Comparison of ENCODE assay signal across 8 mouse cellular contexts in genomic region chr13:21168371-21169011, GRCm38 (mm10). TPM values are rescaled to one million over a fixed set of nuclear protein-coding genes. Genes with fewer than 3 reads are reported as not detected.
DNase-seq lines count a peak whose midpoint lies in the region; ATAC-seq and TF ChIP-seq lines count a peak whose summit lies in the region.

No protein-coding gene starts in this region.

- TF ChIP-seq CTCF in layer of hippocampus, adult 2 months (conservative IDR thresholded peaks at IDR 0.05): no peak
- TF ChIP-seq CTCF in liver, embryonic 14.5 days (IDR thresholded peaks at IDR 0.05; ENCODE audit: low read depth): no peak

- H3K27ac ChIP-seq in layer of hippocampus, adult 2 months: peak overlapping the region; percentile 57
- no peak overlapping the region for H3K27ac ChIP-seq in embryonic facial prominence, embryonic 11.5 days (replicated peaks; ENCODE audit: low read depth, low read length)
- H3K27ac ChIP-seq in hindbrain, embryonic 13.5 days: no peak overlapping the region
- peak overlapping the region; percentile 83 for H3K27ac ChIP-seq in liver, embryonic 14.5 days
- H3K27ac ChIP-seq in neural tube, embryonic 14.5 days (ENCODE audit: low read depth, low read length): no peak overlapping the region

- H3K27me3 ChIP-seq in embryonic facial prominence, embryonic 11.5 days (ENCODE audit: control insufficient read depth, insufficient read depth, low read length): no peaks in the 10 kb centered on the region
- peaks cover 14% of the 10 kb centered on the region for H3K27me3 ChIP-seq in hindbrain, embryonic 13.5 days
- no peaks in the 10 kb centered on the region; the same call in 1 of the 2 replicates for H3K27me3 ChIP-seq in liver, embryonic 14.5 days (ENCODE audit: control insufficient read depth, insufficient read depth, low read length)
- no peaks in the 10 kb centered on the region for H3K27me3 ChIP-seq in neural tube, embryonic 14.5 days (ENCODE audit: control insufficient read depth, insufficient read depth, low read length)

- no peaks in the 10 kb centered on the region for H3K4me1 ChIP-seq in embryonic facial prominence, embryonic 11.5 days (ENCODE audit: control insufficient read depth, insufficient read depth, low read length)
- H3K4me1 ChIP-seq in hindbrain, embryonic 13.5 days (replicated peaks): peaks cover 27% of the 10 kb centered on the region
- H3K4me1 ChIP-seq in liver, embryonic 14.5 days (replicated peaks; ENCODE audit: control insufficient read depth in 2 of 2, insufficient read depth in 2 of 2, low read length in 1 of 2): peaks cover 8 to 19% of the 10 kb centered on the region in 2 experiments
- H3K4me1 ChIP-seq in neural tube, embryonic 14.5 days (ENCODE audit: control insufficient read depth, insufficient read depth, low read length): peaks cover 7% of the 10 kb centered on the region; the same call in 1 of the 2 replicates

- TF ChIP-seq EP300 in liver, embryonic 14.5 days (IDR thresholded peaks at IDR 0.05; ENCODE audit: low read depth): no peak

- no peaks in the 10 kb centered on the region for H3K36me3 ChIP-seq in embryonic facial prominence, embryonic 11.5 days (replicated peaks; ENCODE audit: control insufficient read depth, insufficient read depth, low read depth, low read length)
- H3K36me3 ChIP-seq in hindbrain, embryonic 13.5 days: no peaks in the 10 kb centered on the region
- H3K36me3 ChIP-seq in liver, embryonic 14.5 days (replicated peaks; ENCODE audit: control insufficient read depth, insufficient read depth, low read depth): no peaks in the 10 kb centered on the region
- no peaks in the 10 kb centered on the region for H3K36me3 ChIP-seq in neural tube, embryonic 14.5 days (ENCODE audit: control insufficient read depth, insufficient read depth, low read length)

- ATAC-seq in embryonic facial prominence, embryonic 11.5 days (replicated peaks; ENCODE audit: insufficient number of reproducible peaks, low FRiP score, low TSS enrichment, low read depth): no peak
- ATAC-seq in hindbrain, embryonic 13.5 days (ENCODE audit: low FRiP score): no peak
- no peak for ATAC-seq in liver, embryonic 14.5 days (ENCODE audit: insufficient read depth)
- ATAC-seq in neural tube, embryonic 14.5 days (ENCODE audit: low read depth): no peak
- no peak for ATAC-seq in megakaryocyte progenitor cell, adult 5-6 weeks (replicated peaks; ENCODE audit: poor library complexity)

- H3K4me2 ChIP-seq in embryonic facial prominence, embryonic 11.5 days (ENCODE audit: low read depth, low read length): peak overlapping the region; percentile 92
- peak overlapping the region; percentile 71 for H3K4me2 ChIP-seq in hindbrain, embryonic 13.5 days
- peak overlapping the region; percentile 99 for H3K4me2 ChIP-seq in liver, embryonic 14.5 days (ENCODE audit: low read depth)
- peak overlapping the region; percentile 95 for H3K4me2 ChIP-seq in neural tube, embryonic 14.5 days (ENCODE audit: low read depth, low read length)

- DNase-seq in layer of hippocampus, adult 2 months (ENCODE audit: low spot score in 2 of 2): no peak
- no peak for DNase-seq in layer of hippocampus, adult 9-11 months
- peak; percentile 22 for DNase-seq in NIH3T3 (ENCODE audit: low read depth)
- DNase-seq in embryonic facial prominence, embryonic 11.5 days (ENCODE audit: low spot score): peak; percentile 45
- peak in 1 of 3 experiments; percentile 65 for DNase-seq in liver, embryonic 14.5 days (ENCODE audit: low read depth in 3 of 3, low spot score in 3 of 3)

- under 1% methylated on average over 16 of the region's 16 CpGs for WGBS in embryonic facial prominence, embryonic 11.5 days
- WGBS in hindbrain, embryonic 13.5 days: 0% methylated on average over 16 of the region's 16 CpGs
- WGBS in liver, embryonic 14.5 days (ENCODE audit: insufficient replicate concordance): 0% methylated on average over 16 of the region's 16 CpGs
- WGBS in neural tube, embryonic 14.5 days: under 1% methylated on average over 16 of the region's 16 CpGs

- H3K9me3 ChIP-seq in embryonic facial prominence, embryonic 11.5 days (replicated peaks; ENCODE audit: control insufficient read depth, low read length): no peaks in the 10 kb centered on the region
- H3K9me3 ChIP-seq in hindbrain, embryonic 13.5 days: no peaks in the 10 kb centered on the region
- no peaks in the 10 kb centered on the region for H3K9me3 ChIP-seq in liver, embryonic 14.5 days (ENCODE audit: control insufficient read depth, low read length)
- no peaks in the 10 kb centered on the region for H3K9me3 ChIP-seq in neural tube, embryonic 14.5 days (ENCODE audit: control insufficient read depth, low read length)

- H3K9ac ChIP-seq in embryonic facial prominence, embryonic 11.5 days (replicated peaks; ENCODE audit: low read length): peak overlapping the region; percentile 46; the same call in 1 of the 2 replicates
- peak overlapping the region; percentile 63 for H3K9ac ChIP-seq in hindbrain, embryonic 13.5 days
- H3K9ac ChIP-seq in liver, embryonic 14.5 days (replicated peaks): peak overlapping the region; percentile 81
- peak overlapping the region; percentile 25; the same call in 1 of the 2 replicates for H3K9ac ChIP-seq in neural tube, embryonic 14.5 days (replicated peaks; ENCODE audit: low read depth, low read length)

- H3K4me3 ChIP-seq in layer of hippocampus, adult 2 months: peak overlapping the region; percentile 60
- H3K4me3 ChIP-seq in embryonic facial prominence, embryonic 11.5 days (ENCODE audit: low read depth, low read length): peak overlapping the region; percentile 50
- H3K4me3 ChIP-seq in hindbrain, embryonic 13.5 days: peak overlapping the region; percentile 56
- peak overlapping the region; percentile 77 to 98 for H3K4me3 ChIP-seq in liver, embryonic 14.5 days (ENCODE audit: insufficient read depth in 1 of 2, low read depth in 2 of 2, low read length in 2 of 2)
- peak overlapping the region; percentile 54 for H3K4me3 ChIP-seq in neural tube, embryonic 14.5 days (ENCODE audit: low read depth, low read length)

RNA-seq across cellular contexts. Expression of gene Trim27, which starts 10.8 kb away (rescaled TPM):
- total RNA-seq in layer of hippocampus, adult 2 months (2021): 10 to 100 TPM; 38.7 to 39.9 TPM
- polyA plus RNA-seq in embryonic facial prominence, embryonic 11.5 days (2014; fragmentation: Nextera tagmentation; extraction: Ambion mirVana): 148 and 160 TPM in 2 replicates
- polyA plus RNA-seq in hindbrain, embryonic 13.5 days (2015; fragmentation: Nextera tagmentation; extraction: Ambion mirVana): 82.6 and 82.9 TPM in 2 replicates
- polyA plus RNA-seq in liver, embryonic 14.5 days (2012; rRNA removed): 28.0 and 36.9 TPM in 2 replicates
- polyA plus RNA-seq in liver, embryonic 14.5 days (2014; fragmentation: Nextera tagmentation; extraction: Ambion mirVana): 50.9 and 56.1 TPM in 2 replicates
- polyA plus RNA-seq in neural tube, embryonic 14.5 days (2014; fragmentation: Nextera tagmentation; extraction: Ambion mirVana): 68.2 and 87.9 TPM in 2 replicates
- 108 and 116 TPM in 2 replicates for total RNA-seq in megakaryocyte progenitor cell, adult 5-6 weeks (2015)
- 170 and 177 TPM in 2 replicates for total RNA-seq in megakaryocyte progenitor cell, adult 5-6 weeks (2017)

RNA-seq across cellular contexts. Expression of gene Olfr1368, which starts 22.8 kb away (rescaled TPM):
- total RNA-seq in layer of hippocampus, adult 2 months (2021): not detected
- polyA plus RNA-seq in embryonic facial prominence, embryonic 11.5 days (2014; fragmentation: Nextera tagmentation; extraction: Ambion mirVana): not detected in 2 replicates
- polyA plus RNA-seq in hindbrain, embryonic 13.5 days (2015; fragmentation: Nextera tagmentation; extraction: Ambion mirVana): not detected in 2 replicates
- polyA plus RNA-seq in liver, embryonic 14.5 days (2012; rRNA removed): not detected in 2 replicates
- polyA plus RNA-seq in liver, embryonic 14.5 days (2014; fragmentation: Nextera tagmentation; extraction: Ambion mirVana): not detected in 2 replicates
- not detected in 2 replicates for polyA plus RNA-seq in neural tube, embryonic 14.5 days (2014; fragmentation: Nextera tagmentation; extraction: Ambion mirVana)
- total RNA-seq in megakaryocyte progenitor cell, adult 5-6 weeks (2015): not detected in 2 replicates
- not detected in 2 replicates for total RNA-seq in megakaryocyte progenitor cell, adult 5-6 weeks (2017)

RNA-seq across cellular contexts. Expression of gene Olfr263, which starts 39.1 kb away (rescaled TPM):
- not detected for total RNA-seq in layer of hippocampus, adult 2 months (2021)
- not detected in 2 replicates for polyA plus RNA-seq in embryonic facial prominence, embryonic 11.5 days (2014; fragmentation: Nextera tagmentation; extraction: Ambion mirVana)
- polyA plus RNA-seq in hindbrain, embryonic 13.5 days (2015; fragmentation: Nextera tagmentation; extraction: Ambion mirVana): not detected in 2 replicates
- not detected in 2 replicates for polyA plus RNA-seq in liver, embryonic 14.5 days (2012; rRNA removed)
- not detected in 2 replicates for polyA plus RNA-seq in liver, embryonic 14.5 days (2014; fragmentation: Nextera tagmentation; extraction: Ambion mirVana)
- polyA plus RNA-seq in neural tube, embryonic 14.5 days (2014; fragmentation: Nextera tagmentation; extraction: Ambion mirVana): not detected in 2 replicates
- not detected in 2 replicates for total RNA-seq in megakaryocyte progenitor cell, adult 5-6 weeks (2015)
- total RNA-seq in megakaryocyte progenitor cell, adult 5-6 weeks (2017): not detected in 2 replicates

RNA-seq across cellular contexts. Expression of gene Olfr1369-ps1, which starts 57.2 kb away (rescaled TPM):
- total RNA-seq in layer of hippocampus, adult 2 months (2021): not detected
- polyA plus RNA-seq in embryonic facial prominence, embryonic 11.5 days (2014; fragmentation: Nextera tagmentation; extraction: Ambion mirVana): not detected in 2 replicates
- polyA plus RNA-seq in hindbrain, embryonic 13.5 days (2015; fragmentation: Nextera tagmentation; extraction: Ambion mirVana): 0.08 TPM in 1 of 2 replicates, not detected in the other
- polyA plus RNA-seq in liver, embryonic 14.5 days (2012; rRNA removed): not detected in 2 replicates
- 0.03 TPM in 1 of 2 replicates, not detected in the other for polyA plus RNA-seq in liver, embryonic 14.5 days (2014; fragmentation: Nextera tagmentation; extraction: Ambion mirVana)
- not detected in 2 replicates for polyA plus RNA-seq in neural tube, embryonic 14.5 days (2014; fragmentation: Nextera tagmentation; extraction: Ambion mirVana)
- not detected in 2 replicates for total RNA-seq in megakaryocyte progenitor cell, adult 5-6 weeks (2015)
- total RNA-seq in megakaryocyte progenitor cell, adult 5-6 weeks (2017): not detected in 2 replicates

Comparison
In these comparisons a context has a peak if more than half of its experiments do, and no peak if none do; other contexts are left out.
1. DNase-seq: peak in NIH3T3 (single experiment) and embryonic facial prominence, embryonic 11.5 days (single experiment); none in layer of hippocampus, adult 2 months (0 of 2) and layer of hippocampus, adult 9-11 months (single experiment).
2. H3K27ac ChIP-seq: peak in layer of hippocampus, adult 2 months (single experiment) and liver, embryonic 14.5 days (single experiment); none in embryonic facial prominence, embryonic 11.5 days (single experiment), hindbrain, embryonic 13.5 days (single experiment) and neural tube, embryonic 14.5 days (single experiment).
3. H3K9ac ChIP-seq: peak in every context shown above with its lines; median percentile 81 in liver, embryonic 14.5 days; 63 in hindbrain, embryonic 13.5 days; 46 in embryonic facial prominence, embryonic 11.5 days; 25 in neural tube, embryonic 14.5 days.
4. Peak in every context shown above with its lines, with median percentiles within 50 percentile points of each other: H3K4me3 ChIP-seq and H3K4me2 ChIP-seq.